Mouse (Mus musculus) ES-Bruce4 (cell line): ENCODE data around the gene Mxd3. TPM values are rescaled to one million over a fixed set of nuclear protein-coding genes. Genes with fewer than 3 reads are reported as not detected.

Source experiments
- H3K27ac ChIP-seq: 2 replicates; pipeline ENCODE4 v1.5.1; 2012; ENCODE audit warnings: low read length, inconsistent platforms; ENCODE audit not compliant: insufficient read depth
- H3K27me3 ChIP-seq: 2 replicates; pipeline ENCODE4 v1.6.1; 2012; ENCODE audit warnings: mild to moderate bottlenecking, low read length, inconsistent platforms; ENCODE audit not compliant: control insufficient read depth, poor library complexity, insufficient read depth, severe bottlenecking
- H3K36me3 ChIP-seq: 2 replicates; pipeline ENCODE4 v1.6.1; 2012; ENCODE audit warnings: inconsistent platforms, mild to moderate bottlenecking, low read length, moderate library complexity; ENCODE audit not compliant: control insufficient read depth, poor library complexity, insufficient read depth, severe bottlenecking
- H3K4me1 ChIP-seq: one replicate; pipeline ENCODE4 v1.8.1; 2011; ENCODE audit warnings: low read length; ENCODE audit not compliant: control insufficient read depth, insufficient read depth
- H3K4me3 ChIP-seq: 2 replicates; pipeline ENCODE4 v1.5.1; 2011; ENCODE audit warnings: low read depth, mild to moderate bottlenecking, low read length
- H3K9ac ChIP-seq: 2 replicates; pipeline ENCODE4 v1.6.1; 2012; ENCODE audit warnings: low read depth, mild to moderate bottlenecking, inconsistent platforms; ENCODE audit not compliant: poor library complexity, severe bottlenecking
- H3K9me3 ChIP-seq: replicated peaks from 2 replicates; pipeline ENCODE4 v1.6.1; 2012; ENCODE audit warnings: mild to moderate bottlenecking, low read length, inconsistent platforms; ENCODE audit not compliant: control insufficient read depth, poor library complexity, insufficient read depth, severe bottlenecking
- CTCF ChIP-seq: IDR thresholded peaks from one replicate; pipeline ENCODE4 v1.8.1; 2011; ENCODE audit warnings: low read depth, low read length
- EP300 ChIP-seq: IDR thresholded peaks from 2 replicates; pipeline ENCODE4 v1.6.1; 2011; ENCODE audit warnings: low read depth, low read length; ENCODE audit not compliant: insufficient read depth
- POLR2A ChIP-seq: IDR thresholded peaks from one replicate; pipeline ENCODE4 v1.8.1; 2011; ENCODE audit warnings: low read length; ENCODE audit not compliant: insufficient read depth
- polyA plus RNA-seq: library from polyadenylated mRNA; stranded (reverse); fragments of >200 nt; gene quantifications from 2 replicates; pipeline ENCODE4 v1.2.4, GENCODE M21; 2011; ENCODE audit warnings: low read depth; ENCODE audit not compliant: missing spikeins, insufficient read depth, insufficient read length

Gene Mxd3
- polyA plus RNA-seq, 1 experiment, result 6.5 TPM

DNA sequence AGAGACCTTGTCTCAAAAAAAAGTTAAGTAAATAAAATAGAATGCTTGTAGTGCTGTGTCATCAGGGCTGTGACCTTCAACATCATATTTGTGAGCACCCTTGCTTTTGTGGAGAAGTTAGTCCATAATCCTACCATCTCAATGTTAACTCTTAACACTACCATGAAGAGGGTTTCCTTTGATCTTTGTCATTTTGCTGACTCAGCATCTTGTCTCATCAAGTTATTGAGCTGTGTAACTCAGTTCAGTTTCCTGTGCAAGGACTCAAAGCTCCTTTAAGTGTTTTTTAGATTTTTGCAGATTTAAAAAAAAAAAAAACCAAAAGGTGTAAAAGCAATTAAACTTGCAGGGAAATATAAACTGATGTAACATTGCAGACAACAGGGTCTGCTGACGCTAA, 32.9 kb downstream of the Mxd3 start:
- Histone ChIP-seq H3K27me3 (no peaks in the 10 kb centered on the region), H3K9me3 (no peaks in the 10 kb centered on the region), H3K4me3 (no peak overlapping the region), H3K4me1 (no peaks in the 10 kb centered on the region), H3K36me3 (peaks cover 72% of the 10 kb centered on the region), H3K27ac (no peak overlapping the region), H3K9ac (no peak overlapping the region)
- TF ChIP-seq CTCF (no peak), POLR2A (no peak), EP300 (no peak)

DNA sequence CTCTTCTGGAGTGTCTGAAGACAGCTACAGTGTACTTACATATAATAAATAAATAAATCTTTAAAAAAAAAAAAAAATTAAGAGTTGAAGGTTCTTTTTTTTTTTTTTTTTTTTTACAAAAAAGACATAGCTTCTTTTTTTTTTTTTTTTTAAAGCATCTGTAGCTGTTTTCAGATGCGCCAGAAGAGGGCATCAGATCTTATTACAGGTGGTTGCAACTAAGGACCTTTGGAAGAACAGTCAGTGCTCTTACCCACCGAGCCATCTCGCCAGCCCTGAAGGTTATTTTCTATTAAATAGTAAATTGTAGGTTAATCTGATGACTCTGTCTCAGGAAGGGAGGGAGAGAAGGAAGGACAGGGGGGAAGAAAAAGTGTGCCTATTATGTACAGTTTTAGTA, 40.8 kb downstream of the Mxd3 start:
- Histone ChIP-seq H3K9ac (no peak overlapping the region), H3K36me3 (peaks cover 68% of the 10 kb centered on the region), H3K27me3 (no peaks in the 10 kb centered on the region), H3K4me1 (no peaks in the 10 kb centered on the region), H3K27ac (no peak overlapping the region), H3K9me3 (no peaks in the 10 kb centered on the region), H3K4me3 (no peak overlapping the region)
- no peak for TF ChIP-seq EP300
- TF ChIP-seq CTCF, result no peak
- TF ChIP-seq POLR2A, result no peak

DNA sequence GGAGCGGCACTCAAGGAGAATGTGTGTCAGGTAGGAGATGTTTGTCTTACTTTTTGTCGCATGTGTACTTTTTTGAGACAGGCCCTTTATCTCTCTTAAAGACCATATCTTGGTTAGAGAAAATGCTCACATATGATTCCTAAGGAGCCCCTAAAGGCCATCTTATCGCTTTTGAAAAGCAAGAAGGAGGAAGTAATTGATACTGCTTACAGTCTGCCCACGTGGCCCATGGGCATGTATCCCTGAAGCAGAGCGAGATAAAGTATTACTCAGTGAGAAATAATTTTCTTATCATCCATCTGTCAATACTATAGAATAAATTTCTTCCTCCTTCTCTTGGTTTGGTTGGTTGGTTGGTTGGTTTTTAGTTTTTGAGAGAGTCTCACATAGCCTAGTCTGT, 52.0 kb downstream of the Mxd3 start:
- Histone ChIP-seq H3K4me3 (no peak overlapping the region), H3K27me3 (no peaks in the 10 kb centered on the region), H3K27ac (no peak overlapping the region), H3K9me3 (no peaks in the 10 kb centered on the region), H3K36me3 (peaks cover 62% of the 10 kb centered on the region), H3K4me1 (no peaks in the 10 kb centered on the region), H3K9ac (no peak overlapping the region)
- TF ChIP-seq EP300 (no peak), POLR2A (no peak), CTCF (no peak)

DNA sequence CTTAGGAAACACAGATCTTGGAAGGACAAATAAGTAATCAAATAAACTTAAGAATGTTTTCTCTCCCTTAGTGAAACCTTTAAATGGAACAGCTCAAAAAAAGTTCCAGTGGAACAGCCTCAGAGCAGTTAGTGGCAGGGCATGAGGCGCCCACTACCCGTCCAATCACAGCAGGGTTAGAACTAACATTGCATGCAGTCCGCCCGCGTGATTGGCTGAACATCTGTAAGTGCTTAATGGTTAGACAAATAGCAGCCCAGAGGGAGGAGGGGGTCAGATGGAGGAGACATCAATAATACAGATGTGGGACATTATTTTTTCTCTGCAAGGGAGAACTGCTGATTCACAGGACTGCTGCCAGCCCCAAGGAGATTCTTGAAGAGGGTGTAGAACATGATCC, 52.4 kb downstream of the Mxd3 start:
- Histone ChIP-seq H3K27me3 (no peaks in the 10 kb centered on the region), H3K4me3 (no peak overlapping the region), H3K27ac (peak overlapping the region; percentile 5; the same call in 1 of the 2 replicates), H3K36me3 (peaks cover 61% of the 10 kb centered on the region), H3K9ac (no peak overlapping the region), H3K9me3 (no peaks in the 10 kb centered on the region), H3K4me1 (no peaks in the 10 kb centered on the region)
- TF ChIP-seq EP300 (no peak), POLR2A (no peak)

Other genes with a start within 250 kb of the Mxd3 start
- gene Uimc1, start 229.5 kb downstream of the Mxd3 start, polyA plus RNA-seq, result 29.8 and 29.9 TPM in 2 replicates
- gene Zfp346, start 224.5 kb downstream of the Mxd3 start, polyA plus RNA-seq, result 37.0 and 38.2 TPM in 2 replicates
- not detected in 2 replicates for gene Gm17617, start 196.3 kb downstream of the Mxd3 start, polyA plus RNA-seq
- gene Fgfr4, start 177.2 kb downstream of the Mxd3 start, polyA plus RNA-seq, result 0.93 and 1.0 TPM in 2 replicates
- 162 TPM in 2 replicates for gene Nsd1, start 120.0 kb downstream of the Mxd3 start, polyA plus RNA-seq
- gene Prelid1, start 9.3 kb downstream of the Mxd3 start, polyA plus RNA-seq, result 230 and 234 TPM in 2 replicates
- gene Rab24, start 7.9 kb downstream of the Mxd3 start, polyA plus RNA-seq, result 40.5 and 42.8 TPM in 2 replicates
- 38.5 and 45.2 TPM in 2 replicates for gene Lman2, start 33.0 kb upstream of the Mxd3 start, polyA plus RNA-seq
- 2.8 and 3.6 TPM in 2 replicates for gene Rgs14, start 39.9 kb upstream of the Mxd3 start, polyA plus RNA-seq
- not detected in 2 replicates for gene Slc34a1, start 68.4 kb upstream of the Mxd3 start, polyA plus RNA-seq
- not detected in 2 replicates for gene Pfn3, start 85.4 kb upstream of the Mxd3 start, polyA plus RNA-seq
- not detected in 2 replicates for gene F12, start 97.0 kb upstream of the Mxd3 start, polyA plus RNA-seq
- gene Grk6, start 115.2 kb upstream of the Mxd3 start, polyA plus RNA-seq, result 58.2 and 63.4 TPM in 2 replicates
- gene Prr7, start 134.4 kb upstream of the Mxd3 start, polyA plus RNA-seq, result 3.1 and 3.4 TPM in 2 replicates
- gene Dbn1, start 158.3 kb upstream of the Mxd3 start, polyA plus RNA-seq, result 43.6 and 44.3 TPM in 2 replicates
- gene Pdlim7, start 183.9 kb upstream of the Mxd3 start, polyA plus RNA-seq, result 84.4 and 97.7 TPM in 2 replicates
- 0.39 and 1.0 TPM in 2 replicates for gene Dok3, start 199.5 kb upstream of the Mxd3 start, polyA plus RNA-seq
- gene Ddx41, start 206.8 kb upstream of the Mxd3 start, polyA plus RNA-seq, result 55.2 and 63.9 TPM in 2 replicates
- 41.8 and 47.7 TPM in 2 replicates for gene Fam193b, start 241.3 kb upstream of the Mxd3 start, polyA plus RNA-seq
- gene Tmed9, start 243.9 kb upstream of the Mxd3 start, polyA plus RNA-seq, result 94.2 and 95.2 TPM in 2 replicates